Mouse (Mus musculus): ENCODE results near the gene Hadha.
A peak's percentile ranks its signal among the peaks of the same experiment; 100 is the strongest.

Gene Hadha

DNA sequence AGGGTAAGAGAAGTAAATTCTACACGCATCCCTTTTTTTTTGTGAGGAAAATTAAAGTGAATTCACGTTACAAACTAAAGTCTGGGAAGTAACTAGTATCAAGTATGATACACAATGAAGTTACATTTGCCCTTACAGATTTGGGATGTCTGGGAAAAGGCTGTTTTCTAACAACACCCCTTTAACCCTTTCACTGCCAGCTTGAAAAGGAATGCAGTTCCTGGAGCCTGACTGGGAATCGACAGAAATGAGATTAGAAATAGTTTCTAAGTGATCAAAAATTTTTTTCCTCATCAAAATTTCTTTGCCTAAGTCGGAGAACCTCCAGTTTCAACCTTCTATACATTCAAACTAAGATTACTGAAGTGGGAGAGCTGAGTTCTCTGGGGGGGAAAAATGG lies 949 bp downstream of the Hadha start:
- DNase-seq (ENCODE audit: low read depth, low spot score), result peak; percentile 43

DNA sequence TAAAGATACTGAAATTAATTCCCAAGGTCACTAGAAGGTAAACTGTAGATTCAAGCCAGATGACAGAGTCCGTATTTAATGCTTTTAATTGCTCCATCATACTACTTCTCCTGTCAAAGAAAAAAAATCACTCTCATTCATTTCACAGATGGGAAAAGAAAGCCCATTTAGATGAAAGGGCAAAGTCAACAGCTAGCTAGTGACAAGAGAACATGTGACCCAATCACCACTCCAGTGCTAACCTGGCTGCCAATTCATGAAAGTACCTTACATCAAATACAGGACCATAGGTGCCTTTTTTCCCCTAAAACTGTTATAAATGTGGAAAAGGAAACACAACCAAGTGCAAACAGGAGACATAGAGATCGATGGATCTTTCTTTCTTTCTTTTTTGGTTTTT lies 1.7 kb downstream of the Hadha start:
- DNase-seq (ENCODE audit: low read depth, low spot score), result no peak

DNA sequence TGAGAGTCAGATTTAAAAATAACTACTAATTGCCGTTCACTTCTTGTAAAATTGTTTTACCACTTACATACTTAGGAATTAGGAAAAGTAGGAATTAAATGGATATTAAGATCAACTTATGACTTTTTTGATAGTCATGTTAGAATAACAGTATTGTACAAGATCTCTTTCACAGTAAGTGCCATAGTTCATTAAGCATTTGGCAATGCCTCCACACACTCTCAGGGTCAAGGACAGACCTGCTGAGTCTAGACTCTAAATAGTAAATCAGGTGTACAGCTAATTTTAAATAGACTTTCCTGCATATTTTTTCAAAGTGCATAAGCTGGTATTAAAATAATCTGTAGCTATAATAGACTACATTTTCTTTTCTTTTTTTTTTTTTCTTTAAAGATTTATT lies 2.5 kb downstream of the Hadha start:
- DNase-seq (ENCODE audit: low read depth, low spot score), result no peak

DNA sequence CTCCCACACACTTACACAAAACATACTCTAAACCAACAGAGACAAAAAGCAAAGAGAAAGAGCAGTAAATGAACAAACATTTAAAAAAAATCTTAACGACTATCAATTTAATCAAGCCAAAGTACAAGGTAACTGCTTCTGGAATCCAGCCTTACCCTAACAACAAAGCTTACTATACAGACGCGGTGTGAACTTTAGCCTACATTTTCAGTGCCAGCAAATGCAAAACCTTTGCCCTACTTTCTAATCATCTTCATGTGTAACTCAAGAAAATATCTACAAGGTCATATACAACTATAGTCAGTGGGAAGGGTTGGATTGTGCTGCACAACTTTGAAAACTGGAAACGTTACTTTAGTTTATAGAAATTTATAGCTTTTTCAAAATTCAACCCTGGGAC lies 3.0 kb downstream of the Hadha start:
- DNase-seq (ENCODE audit: low read depth, low spot score), result no peak

DNA sequence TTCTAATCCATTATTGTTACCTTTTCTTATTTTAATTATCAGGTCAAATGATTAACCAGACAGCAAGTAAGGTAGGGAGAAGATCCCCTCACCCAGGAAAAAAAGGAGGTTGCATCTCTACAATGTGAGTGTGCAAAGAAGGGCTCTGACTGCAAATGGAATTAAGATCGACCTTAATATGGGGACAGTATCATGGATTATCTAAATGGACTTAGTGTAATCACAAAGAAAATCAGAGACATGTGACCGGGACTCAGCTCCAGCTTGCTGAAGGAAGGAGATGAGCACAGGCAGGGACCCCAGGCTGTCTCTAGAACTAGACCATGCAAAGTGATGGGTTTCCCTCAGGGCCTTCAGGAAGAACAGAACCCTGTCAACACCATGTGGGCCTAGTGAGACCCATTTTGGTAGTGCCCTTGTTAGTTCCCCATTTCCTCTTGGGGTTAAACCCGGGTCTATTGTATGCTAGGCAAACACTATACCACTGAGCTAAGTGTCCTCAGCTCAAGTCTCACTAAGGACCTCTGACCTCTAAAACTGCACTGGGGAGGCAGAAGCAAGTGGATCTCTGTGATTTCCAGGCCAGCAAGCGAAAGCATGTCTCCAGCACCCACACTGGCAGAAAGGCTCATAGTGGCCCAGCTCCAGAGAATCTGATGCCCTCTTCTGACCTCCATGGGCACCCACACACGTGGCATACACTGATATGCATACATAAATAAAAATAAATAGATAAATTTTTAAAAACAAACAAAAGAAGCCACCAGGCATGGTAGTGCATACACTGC lies 6.6 kb downstream of the Hadha start:
- DNase-seq (ENCODE audit: low read depth, low spot score), result no peak

DNA sequence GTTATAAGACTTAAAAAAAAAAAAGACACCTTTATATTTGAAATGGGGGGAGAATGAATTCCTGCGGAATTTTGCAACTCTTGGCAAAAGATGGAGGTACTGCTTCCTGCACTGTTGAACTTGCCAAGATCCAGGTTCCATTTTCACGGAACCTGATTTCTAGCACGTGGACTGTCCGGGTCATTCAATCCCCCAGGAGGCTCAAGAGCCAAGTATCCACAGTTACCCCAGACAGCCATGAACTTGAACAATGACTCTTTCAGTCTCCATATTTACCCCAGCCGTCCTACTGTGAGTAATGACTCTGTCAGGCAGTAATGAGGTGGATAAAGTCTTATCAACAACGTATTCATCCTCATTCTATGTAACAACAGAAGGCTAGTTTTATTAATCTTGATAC lies 8.4 kb downstream of the Hadha start:
- DNase-seq (ENCODE audit: low read depth, low spot score), result no peak

DNA sequence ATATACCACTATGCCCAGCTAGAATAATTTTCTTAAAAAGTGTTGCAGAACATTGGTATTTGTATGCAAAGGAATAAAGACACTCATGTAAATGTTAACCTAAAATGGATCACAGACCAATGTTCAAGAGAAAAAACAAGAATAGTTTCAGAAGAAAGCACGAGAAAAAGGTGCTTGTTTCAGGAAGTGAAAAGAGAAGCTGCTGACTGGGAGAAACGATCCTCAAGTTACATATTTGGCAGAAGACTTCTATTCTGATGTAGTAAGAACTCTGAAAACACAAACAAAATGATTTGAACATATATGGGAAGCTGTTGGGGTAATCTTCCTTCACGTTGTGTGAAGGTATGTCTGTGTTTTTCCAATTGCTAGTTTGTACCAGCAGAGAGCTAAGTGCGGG lies 16.8 kb downstream of the Hadha start:
- no peak for DNase-seq (ENCODE audit: low read depth, low spot score)

DNA sequence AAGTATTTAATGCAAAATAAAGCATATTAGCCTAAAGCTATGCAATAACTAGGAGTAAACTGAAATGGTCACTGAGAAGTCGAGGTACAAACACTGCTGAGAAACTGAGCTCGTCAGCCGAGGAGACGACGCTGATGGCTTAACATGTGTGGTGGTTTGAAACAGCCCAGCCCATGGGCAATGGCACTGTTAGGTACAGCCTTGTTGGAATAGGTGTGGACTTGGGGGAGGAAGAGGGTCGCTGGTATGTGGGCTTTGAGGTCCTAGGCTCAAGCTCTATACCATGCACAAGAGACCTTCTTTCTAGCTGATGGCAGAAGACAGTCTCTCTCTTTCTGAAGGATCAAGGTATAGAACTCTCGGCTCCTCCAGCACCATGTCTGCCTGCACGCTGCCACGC lies 17.7 kb downstream of the Hadha start:
- no peak for DNase-seq (ENCODE audit: low read depth, low spot score)

DNA sequence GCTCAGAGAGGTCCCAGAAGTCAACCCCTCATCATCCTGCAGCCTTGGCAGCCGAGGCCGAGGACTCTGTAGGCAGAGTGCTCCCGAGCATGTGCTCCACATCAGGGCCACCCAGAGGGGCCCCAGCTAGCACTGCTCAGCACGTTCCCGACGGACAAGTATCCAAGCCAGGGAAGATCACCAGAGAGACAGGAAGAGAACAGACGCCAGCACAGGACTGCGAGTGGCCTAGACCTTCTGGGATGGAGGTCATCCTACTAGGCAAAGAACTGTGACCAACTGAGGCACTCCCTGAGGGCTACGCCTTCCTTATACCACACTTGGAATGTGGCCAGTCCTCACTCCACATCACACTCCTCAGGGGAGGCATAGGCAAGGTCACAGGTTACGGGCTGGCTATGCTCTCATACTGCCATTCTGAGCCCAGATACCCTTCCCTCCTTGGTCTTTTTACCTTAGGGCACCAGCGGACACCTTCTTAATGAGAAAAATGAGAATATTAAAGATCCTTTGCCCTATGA lies 19.2 kb downstream of the Hadha start:
- no peak for DNase-seq (ENCODE audit: low read depth, low spot score)

DNA sequence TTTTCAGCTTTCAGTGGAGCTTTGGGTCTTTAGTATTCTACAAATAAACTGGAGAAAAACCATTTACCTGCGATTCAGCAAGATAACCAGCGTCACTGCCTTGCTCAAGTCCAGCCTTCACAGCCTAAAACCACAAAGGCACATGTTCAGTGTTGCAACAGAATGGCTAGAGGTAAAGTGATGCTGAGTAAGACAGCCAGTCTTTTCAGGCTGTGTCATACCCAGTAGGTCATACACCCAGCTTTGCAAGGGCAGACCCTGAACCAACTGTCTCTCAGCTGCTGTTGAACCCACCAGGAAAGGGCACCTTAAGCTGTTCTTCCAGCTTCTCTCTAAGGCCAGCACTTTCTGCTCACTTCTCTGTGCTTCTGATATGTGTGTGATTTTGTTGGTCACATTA lies 22.8 kb downstream of the Hadha start:
- DNase-seq (ENCODE audit: low read depth, low spot score), result no peak

DNA sequence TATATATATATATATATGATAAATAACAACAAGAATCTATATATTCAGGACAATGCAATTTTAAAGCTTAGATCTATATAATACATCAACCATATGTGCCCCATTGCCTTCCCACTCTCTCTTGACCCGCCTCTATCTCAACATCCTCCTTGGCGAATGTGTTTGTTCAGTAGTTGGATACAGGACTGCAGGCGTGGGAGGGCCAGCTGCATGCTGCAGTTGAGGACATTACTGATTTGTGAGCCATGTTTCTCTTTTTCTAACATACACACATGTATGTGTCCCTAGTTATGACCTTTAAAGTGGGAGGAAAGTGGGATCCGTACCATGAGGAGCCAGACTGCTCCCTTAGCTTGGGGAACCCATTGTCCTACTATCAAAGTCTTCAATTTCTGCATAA lies 23.7 kb downstream of the Hadha start:
- DNase-seq (ENCODE audit: low read depth, low spot score), result no peak

DNA sequence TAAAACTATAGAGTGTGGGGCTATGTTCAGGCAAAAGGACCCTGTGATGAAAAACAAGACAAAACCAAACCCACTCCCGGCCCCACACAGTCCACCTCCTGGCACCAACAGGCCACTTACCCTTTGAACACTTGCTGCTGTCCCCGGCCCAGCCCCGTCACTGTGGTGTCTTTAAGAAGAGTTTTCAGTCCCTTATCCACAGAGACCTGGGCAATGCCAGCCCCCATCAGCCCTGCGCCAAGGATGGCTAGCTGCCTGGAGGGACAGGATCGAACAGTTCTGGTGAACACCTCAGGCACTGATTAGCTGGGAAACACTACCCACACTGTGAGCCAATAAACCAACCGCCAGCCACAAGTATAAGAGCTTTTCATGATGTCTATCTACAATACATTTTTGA lies 26.3 kb downstream of the Hadha start:
- no peak for DNase-seq (ENCODE audit: low read depth, low spot score)

DNA sequence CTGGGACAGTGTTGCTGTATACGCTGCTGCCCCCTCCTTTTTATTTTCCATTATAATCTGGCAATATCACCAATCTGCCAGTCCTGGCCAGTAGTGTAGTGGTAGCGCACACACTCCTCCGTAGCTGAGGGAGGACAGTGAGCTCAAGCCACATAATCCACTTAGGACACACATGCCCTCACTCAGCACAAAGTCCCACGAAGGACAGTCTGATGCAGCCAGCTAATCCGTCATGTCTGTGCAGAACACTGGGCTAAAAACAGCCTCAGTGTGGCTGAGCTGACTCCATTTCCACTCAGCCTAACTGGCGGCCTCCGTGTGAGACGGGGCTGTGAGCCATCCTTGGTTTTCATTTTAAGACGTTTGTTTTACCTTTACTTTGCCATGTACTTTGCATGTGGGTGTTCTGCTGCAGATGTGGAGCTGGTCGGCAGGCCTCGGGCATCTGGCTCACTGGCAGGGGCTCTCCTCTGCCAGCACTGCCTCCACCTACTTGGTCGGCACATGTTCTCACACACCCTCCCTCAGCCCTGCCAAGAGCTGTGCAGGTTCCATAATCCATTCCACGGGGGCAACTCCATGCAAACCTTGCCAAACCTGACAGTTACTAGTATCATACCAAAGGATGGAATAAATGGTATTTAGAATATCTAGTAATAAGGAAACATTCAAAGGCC lies 26.9 kb downstream of the Hadha start:
- no peak for DNase-seq (ENCODE audit: low read depth, low spot score)

DNA sequence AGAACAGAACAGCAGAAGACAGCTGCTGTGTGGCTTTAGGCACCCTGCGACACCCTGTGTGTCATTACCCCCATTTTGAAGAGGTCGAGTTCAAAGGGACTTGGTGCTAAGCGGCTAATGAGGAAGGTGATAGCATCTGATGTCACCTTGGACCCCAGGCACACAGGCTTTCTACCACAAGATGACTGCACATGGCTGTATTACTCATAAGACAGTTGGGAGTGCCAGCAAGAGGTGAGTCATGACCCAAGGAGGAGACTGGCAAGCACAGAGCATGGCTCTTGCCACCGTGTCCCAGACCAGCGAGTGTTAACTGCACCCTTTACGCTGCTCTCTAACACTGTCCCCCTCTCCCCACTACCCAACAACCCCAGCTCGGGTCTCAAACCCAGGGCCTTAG lies 28.2 kb downstream of the Hadha start:
- no peak for DNase-seq (ENCODE audit: low read depth, low spot score)

DNA sequence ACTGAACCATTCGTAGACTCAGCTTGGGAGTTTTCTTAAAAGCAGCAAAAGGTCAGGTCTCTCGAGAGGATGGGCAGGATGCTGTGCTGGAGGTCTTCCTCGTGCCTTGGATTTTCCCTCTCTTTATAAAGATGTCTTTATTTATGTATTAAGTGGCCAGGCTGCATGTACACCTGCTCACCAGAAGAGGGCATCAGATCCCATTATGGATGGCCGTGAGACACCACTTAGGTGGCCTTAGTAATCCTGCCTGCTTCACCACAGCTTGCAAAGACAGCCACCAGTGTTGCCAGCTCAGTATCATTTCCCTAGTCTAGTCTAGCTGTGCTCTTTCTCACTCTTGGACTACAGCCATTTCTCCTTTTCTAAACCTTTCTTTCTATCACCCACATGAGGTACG lies 29.4 kb downstream of the Hadha start:
- peak; percentile 78 for DNase-seq (ENCODE audit: low read depth, low spot score)

DNA sequence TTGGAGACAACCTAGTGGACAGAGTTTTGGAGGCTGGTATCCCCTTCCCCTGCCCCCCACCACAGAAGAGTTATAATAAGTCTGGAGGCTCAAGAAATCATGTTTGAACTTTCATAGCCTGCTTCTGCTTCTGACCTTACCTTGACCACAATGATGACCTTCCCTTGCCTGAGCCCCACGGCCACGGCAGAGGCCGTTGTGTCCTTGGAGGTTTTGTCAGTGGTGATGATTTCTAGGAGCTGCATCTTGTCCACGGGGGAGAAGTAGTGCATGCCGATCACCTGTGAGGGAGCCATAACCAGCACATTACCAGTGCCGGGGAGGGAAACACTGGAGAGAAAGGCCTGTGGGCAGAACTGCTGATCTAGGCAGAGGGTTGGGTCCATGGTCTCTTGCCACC lies 32.5 kb downstream of the Hadha start:
- DNase-seq (ENCODE audit: low read depth, low spot score), result no peak

DNA sequence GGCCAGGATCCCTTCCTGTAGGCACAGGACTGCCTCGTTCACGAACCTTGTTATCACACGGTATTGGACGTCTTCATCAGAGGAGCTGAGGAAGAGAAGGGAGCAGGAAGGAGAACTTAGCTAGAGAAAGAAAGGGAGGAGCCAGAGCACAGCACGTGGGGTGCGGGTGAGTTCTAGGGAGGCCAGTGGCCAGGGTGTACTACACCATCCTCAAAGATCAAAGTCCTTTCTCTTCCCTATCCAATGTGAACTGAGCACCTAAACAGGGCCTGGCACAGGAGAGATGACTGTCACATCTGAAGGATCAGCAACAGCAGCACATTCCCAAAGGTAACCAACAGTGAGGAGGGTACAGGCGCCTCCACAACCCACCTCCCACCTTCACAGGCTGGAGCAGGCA lies 34.9 kb downstream of the Hadha start:
- DNase-seq (ENCODE audit: low read depth, low spot score), result no peak

DNA sequence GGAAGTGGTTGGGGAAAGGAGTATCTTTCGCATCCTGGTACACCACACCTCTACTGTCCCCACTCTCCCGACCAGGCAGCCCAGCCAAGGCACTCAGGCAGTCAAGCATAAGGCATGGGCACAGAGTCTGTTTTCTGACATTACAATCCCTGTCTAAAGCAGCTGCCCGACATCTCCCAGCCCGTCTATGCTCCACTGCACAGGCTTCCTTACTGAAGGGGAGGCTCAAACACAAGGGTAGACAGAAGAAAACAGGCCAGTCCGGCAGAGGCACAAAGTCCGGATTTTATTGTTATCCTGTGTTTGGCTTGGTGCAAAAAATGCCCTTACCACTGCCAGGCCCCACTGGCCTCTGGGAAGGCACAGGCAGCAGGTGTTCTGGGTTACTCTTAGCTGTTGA lies 35.8 kb downstream of the Hadha start:
- no peak for DNase-seq (ENCODE audit: low read depth, low spot score)

DNA sequence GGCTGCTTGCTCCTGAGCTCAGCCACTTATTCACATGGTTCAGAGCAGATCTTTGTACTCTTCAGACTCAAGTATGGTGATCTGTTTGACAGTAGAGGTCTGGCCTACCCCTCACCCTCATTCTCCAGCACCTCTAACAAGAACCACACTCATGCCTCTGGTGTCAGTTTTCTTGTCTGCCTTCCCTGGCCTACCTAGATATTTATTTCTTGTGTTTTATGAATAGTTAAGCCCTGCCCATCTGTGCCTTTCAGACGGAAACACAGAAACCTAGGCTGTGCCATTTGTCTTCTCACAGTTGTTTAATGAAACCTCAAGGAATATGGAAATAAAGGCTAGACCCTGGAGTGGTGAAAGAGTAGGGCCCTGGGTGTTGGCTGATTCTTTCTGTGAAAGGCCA lies 36.9 kb downstream of the Hadha start:
- DNase-seq (ENCODE audit: low read depth, low spot score), result no peak

DNA sequence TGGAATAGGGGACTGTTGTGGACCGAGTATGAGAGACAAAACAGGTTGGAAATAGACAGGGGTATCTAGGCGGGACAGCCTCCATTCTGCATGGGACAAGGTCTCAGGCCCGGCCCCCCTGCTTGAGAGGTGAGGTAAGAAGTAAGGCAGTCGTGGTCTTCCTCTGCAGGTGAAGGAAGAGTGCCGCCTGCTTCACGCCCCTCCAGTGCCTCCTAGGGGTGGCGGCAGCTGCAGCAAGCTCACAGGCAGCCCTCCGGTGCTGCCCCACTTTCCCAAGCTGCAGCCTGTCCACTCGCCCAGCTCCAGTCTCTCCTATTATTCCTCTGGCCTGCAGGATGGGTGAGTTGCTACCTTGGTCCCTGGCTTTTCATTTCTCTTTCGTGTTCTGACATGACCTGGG lies 39.2 kb downstream of the Hadha start:
- peak; percentile 69 for DNase-seq (ENCODE audit: low read depth, low spot score)

DNA sequence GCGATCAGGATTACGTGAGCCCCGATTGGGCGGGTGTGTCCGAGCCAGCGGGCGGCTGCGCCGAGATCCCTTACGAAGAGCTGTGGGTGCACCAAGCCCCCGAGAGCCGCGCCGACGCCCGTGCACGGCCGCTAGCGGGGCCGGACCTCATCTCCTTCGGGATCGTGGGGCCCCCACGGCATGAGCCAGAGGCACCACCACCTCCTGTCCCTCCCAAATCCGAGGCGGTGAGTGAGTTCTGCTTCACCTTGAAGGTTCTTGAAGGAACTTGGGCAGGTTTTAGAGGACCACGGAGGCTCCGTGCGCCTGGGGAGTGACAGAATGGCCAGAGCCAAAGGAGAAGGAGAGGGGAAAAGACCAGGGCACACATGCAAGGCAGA lies 40.2 kb downstream of the Hadha start:
- no peak for DNase-seq (ENCODE audit: low read depth, low spot score)

DNA sequence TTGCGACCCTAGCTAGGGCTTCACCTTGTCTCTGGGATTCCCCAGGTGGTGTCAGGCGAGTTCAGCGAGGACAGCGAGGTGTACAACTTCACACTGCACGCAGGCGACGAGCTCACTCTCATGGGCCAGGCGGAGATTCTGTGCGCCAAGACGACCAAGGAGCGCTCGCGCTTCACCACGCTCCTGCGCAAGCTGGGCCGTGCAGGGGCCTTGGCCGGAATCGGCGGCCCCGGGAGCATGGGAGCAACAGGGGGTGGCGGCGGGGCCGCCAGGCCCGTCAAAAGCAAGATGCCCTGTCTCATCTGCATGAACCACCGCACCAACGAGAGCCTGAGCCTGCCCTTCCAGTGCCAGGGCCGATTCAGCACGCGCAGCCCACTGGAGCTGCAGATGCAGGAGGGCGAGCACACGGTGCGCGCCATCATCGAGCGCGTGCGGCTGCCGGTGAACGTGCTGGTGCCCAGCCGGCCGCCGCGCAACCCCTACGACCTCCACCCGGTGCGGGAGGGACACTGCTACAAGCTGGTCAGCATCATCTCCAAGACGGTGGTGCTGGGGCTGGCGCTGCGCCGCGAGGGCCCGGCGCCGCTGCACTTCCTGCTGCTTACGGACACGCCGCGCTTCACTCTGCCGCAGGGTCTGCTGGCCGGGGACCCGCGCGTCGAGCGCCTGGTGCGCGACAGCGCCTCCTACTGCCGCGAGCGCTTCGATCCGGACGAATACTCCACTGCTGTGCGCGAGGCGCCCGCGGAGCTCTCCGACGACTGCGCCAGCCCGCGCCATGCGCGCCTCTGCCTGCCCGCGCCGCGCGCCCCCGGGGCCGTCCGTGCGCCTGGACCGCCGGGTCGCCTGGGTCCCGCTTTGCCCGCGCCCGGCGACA lies 40.8 kb downstream of the Hadha start:
- DNase-seq (ENCODE audit: low read depth, low spot score), result peak; percentile 96

All from ZHBTc4 (cell line).